Mouse (Mus musculus) small intestine, adult 2 months (tissue): ENCODE data around the gene Hpn.

Source experiments
- CTCF ChIP-seq: fragments of 200-500 bp; IDR thresholded peaks from 2 replicates; pipeline ENCODE4 v1.5.1; 2012; ENCODE audit warnings: low read depth, mild to moderate bottlenecking, control low read depth, inconsistent platforms, low read length, moderate library complexity, mixed read lengths; ENCODE audit not compliant: insufficient replicate concordance, insufficient read length; ENCODE audit errors: extremely low read depth
- POLR2A ChIP-seq: fragments of 200-500 bp; IDR thresholded peaks from 2 replicates; pipeline ENCODE4 v1.6.1; 2012; ENCODE audit warnings: low read depth, mild to moderate bottlenecking, control low read depth, inconsistent platforms, low read length, moderate library complexity

DNA sequence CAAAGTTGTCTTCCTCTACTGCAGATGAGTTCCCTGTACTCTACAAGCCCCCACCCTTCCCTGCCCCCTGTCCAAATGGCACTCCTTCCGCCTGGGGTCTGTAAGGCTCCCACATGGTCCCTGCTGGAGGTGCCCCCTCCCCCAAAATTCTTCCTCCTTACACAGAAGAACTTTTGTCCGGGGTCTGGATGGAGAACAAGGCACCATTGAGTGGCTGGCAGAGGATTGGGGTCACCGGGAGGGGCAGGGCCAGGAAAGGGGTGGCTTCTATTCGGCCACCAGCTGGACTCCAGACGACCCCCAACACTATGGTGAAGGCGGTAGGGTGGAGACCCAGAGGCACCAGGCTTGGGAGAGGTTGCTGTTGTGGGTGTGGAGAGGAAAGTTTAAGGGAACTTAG is 37.6 kb downstream of the Hpn start:
- TF ChIP-seq CTCF (no peak), POLR2A (no peak)
